Mouse (Mus musculus) hindbrain, embryonic 15.5 days (tissue): ENCODE measurements around the gene Leo1. TPM values are rescaled to one million over a fixed set of nuclear protein-coding genes. Genes with fewer than 3 reads are reported as not detected.
A peak's percentile ranks its signal among the peaks of the same experiment; 100 is the strongest.
"Not testable (repeated sequence)": the region's sequence is repeated elsewhere in the genome, so short reads cannot be mapped to it uniquely, and the experiment has no call there.

Experiments
- ATAC-seq: fragments of 200-750 bp; cut with Nextera tagmentation; 2 replicates; pipeline ENCODE4 v1.8.0; 2017; ENCODE audit warnings: low read depth, moderate number of reproducible peaks, moderate TSS enrichment; ENCODE audit not compliant: low FRiP score
- H3K27ac ChIP-seq: fragments of 300-500 bp; sonication (generic); replicated peaks from 2 replicates; pipeline ENCODE4 v1.5.1; 2015; ENCODE audit warnings: mild to moderate bottlenecking, inconsistent platforms
- H3K27me3 ChIP-seq: fragments of 300-500 bp; sonication (generic); 2 replicates; pipeline ENCODE4 v1.6.1; 2015; ENCODE audit warnings: control low read depth, inconsistent platforms
- H3K36me3 ChIP-seq: fragments of 300-500 bp; sonication (generic); 2 replicates; pipeline ENCODE4 v1.6.1; 2015; ENCODE audit warnings: control low read depth, inconsistent platforms
- H3K4me1 ChIP-seq: fragments of 300-500 bp; sonication (generic); replicated peaks from 2 replicates; pipeline ENCODE4 v1.6.1; 2015; ENCODE audit warnings: control low read depth, inconsistent platforms
- H3K4me2 ChIP-seq: fragments of 300-500 bp; sonication (generic); 2 replicates; pipeline ENCODE4 v1.6.1; 2015; ENCODE audit warnings: moderate library complexity, mild to moderate bottlenecking, inconsistent platforms
- H3K4me3 ChIP-seq: fragments of 300-500 bp; sonication (generic); 2 replicates; pipeline ENCODE4 v1.5.1; 2015; ENCODE audit warnings: mild to moderate bottlenecking, inconsistent platforms
- H3K9ac ChIP-seq: fragments of 300-500 bp; sonication (generic); 2 replicates; pipeline ENCODE4 v1.6.1; 2015; ENCODE audit warnings: inconsistent platforms
- H3K9me3 ChIP-seq: fragments of 300-500 bp; sonication (generic); 2 replicates; pipeline ENCODE4 v1.6.1; 2016; ENCODE audit warnings: control low read depth, inconsistent platforms
- WGBS: fragments of 180-500 bp; shearing (Covaris S2); methylation state at CpG from one replicate; pipeline ENCODE4 v1.1.7; 2015; 5-methylcytosine and 5-hydroxymethylcytosine counted together
- polyA plus RNA-seq: library from polyadenylated mRNA; unstranded; fragments of >200 nt; fragmentation: Nextera tagmentation; extraction: Ambion mirVana; gene quantifications from 2 replicates; pipeline ENCODE4 v1.2.1, GENCODE M21; 2015

Leo1 gene
- polyA plus RNA-seq, 1 experiment from 2014 or later = 46.4 TPM

DNA sequence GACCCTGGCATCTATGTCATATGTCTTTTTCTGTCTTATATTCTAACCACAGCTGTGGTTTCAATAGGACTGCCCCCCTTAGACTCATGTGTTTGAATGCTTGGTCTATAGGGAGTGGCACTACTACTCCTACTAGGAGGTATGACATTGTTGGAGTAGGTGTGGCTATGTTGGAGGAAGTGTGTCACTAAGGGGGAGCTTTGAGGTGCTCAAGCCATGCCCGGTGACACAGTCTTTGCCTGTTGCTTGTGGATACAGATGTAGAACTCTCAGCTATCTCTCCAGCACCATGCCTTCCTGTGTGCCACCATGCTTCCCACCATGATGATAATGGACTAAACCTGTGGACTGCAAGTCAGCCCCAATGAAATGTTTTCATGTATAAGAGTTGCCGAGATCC is 12.3 kb upstream of the Leo1 start:
- Histone ChIP-seq H3K4me3 (no peak overlapping the region), H3K36me3 (no peaks in the 10 kb centered on the region), H3K4me1 (no peaks in the 10 kb centered on the region), H3K9me3 (no peaks in the 10 kb centered on the region), H3K4me2 (no peak overlapping the region), H3K9ac (no peak overlapping the region), H3K27ac (no peak overlapping the region), H3K27me3 (no peaks in the 10 kb centered on the region)
- no peak for ATAC-seq
- 92% methylated on average over 2 of the region's 2 CpGs for WGBS

GRCm38 (mm10) chr9:75429657-75430056 is 11.7 kb upstream of the Leo1 start:
- no peak for ATAC-seq
- WGBS = 88% methylated on average over 1 of the region's 1 CpGs
- no peaks in the 10 kb centered on the region for H3K36me3 ChIP-seq
- no peak overlapping the region for H3K27ac ChIP-seq
- H3K9ac ChIP-seq = no peak overlapping the region
- H3K4me1 ChIP-seq = no peaks in the 10 kb centered on the region
- no peak overlapping the region for H3K4me3 ChIP-seq
- H3K9me3 ChIP-seq = no peaks in the 10 kb centered on the region
- H3K4me2 ChIP-seq = no peak overlapping the region
- no peaks in the 10 kb centered on the region for H3K27me3 ChIP-seq

GRCm38 (mm10) chr9:75430822-75431621 is 10.3 kb upstream of the Leo1 start:
- no peak for ATAC-seq

GRCm38 (mm10) chr9:75432694-75433093 is 8.6 kb upstream of the Leo1 start:
- H3K4me2 ChIP-seq = no peak overlapping the region
- ATAC-seq = no peak
- H3K9me3 ChIP-seq = no peaks in the 10 kb centered on the region
- no peaks in the 10 kb centered on the region for H3K27me3 ChIP-seq
- no peaks in the 10 kb centered on the region for H3K4me1 ChIP-seq
- no peak overlapping the region for H3K9ac ChIP-seq
- no peak overlapping the region for H3K27ac ChIP-seq
- 52% methylated on average over 3 of the region's 3 CpGs for WGBS
- no peak overlapping the region for H3K4me3 ChIP-seq
- no peaks in the 10 kb centered on the region for H3K36me3 ChIP-seq

More at GRCm38 (mm10) chr9:75430822-75431621, 10.3 kb upstream of the Leo1 start:
- 79% methylated on average over 16 of the region's 16 CpGs for WGBS
- Histone ChIP-seq H3K4me2 (no peak overlapping the region), H3K36me3 (no peaks in the 10 kb centered on the region), H3K27me3 (no peaks in the 10 kb centered on the region), H3K9me3 (no peaks in the 10 kb centered on the region), H3K4me1 (no peaks in the 10 kb centered on the region), H3K27ac (no peak overlapping the region), H3K4me3 (no peak overlapping the region), H3K9ac (no peak overlapping the region)

GRCm38 (mm10) chr9:75434172-75434793 is 7.0 kb upstream of the Leo1 start:
- H3K27me3 ChIP-seq = no peaks in the 10 kb centered on the region
- H3K27ac ChIP-seq = no peak overlapping the region
- no peaks in the 10 kb centered on the region for H3K4me1 ChIP-seq
- H3K4me2 ChIP-seq = no peak overlapping the region
- H3K9ac ChIP-seq = no peak overlapping the region
- H3K36me3 ChIP-seq = no peaks in the 10 kb centered on the region
- no peak for ATAC-seq
- no peak overlapping the region for H3K4me3 ChIP-seq
- H3K9me3 ChIP-seq = no peaks in the 10 kb centered on the region
- WGBS = 39% methylated on average over 7 of the region's 7 CpGs

DNA sequence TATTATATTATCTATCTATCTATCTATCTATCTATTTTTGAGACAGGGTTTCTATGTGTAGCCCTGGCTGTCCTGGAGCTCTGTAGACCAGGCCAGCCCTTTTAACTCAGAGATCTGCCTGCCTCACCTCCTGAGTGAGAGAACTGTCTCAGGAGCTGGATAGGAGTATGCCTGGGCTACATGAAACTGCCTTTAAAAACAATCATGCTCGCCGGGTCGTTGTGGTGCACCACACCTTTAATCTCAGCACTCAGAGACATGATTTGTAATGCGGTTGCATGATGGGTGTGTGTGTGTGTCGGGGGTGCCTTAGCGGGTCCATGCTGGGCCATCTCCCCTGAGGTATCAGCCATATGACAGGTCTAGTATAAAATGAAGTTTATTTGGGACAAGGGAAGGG is 6.5 kb upstream of the Leo1 start:
- H3K4me3 ChIP-seq = no peak overlapping the region
- no peaks in the 10 kb centered on the region for H3K27me3 ChIP-seq
- H3K36me3 ChIP-seq = no peaks in the 10 kb centered on the region
- H3K4me2 ChIP-seq = no peak overlapping the region
- no peaks in the 10 kb centered on the region for H3K4me1 ChIP-seq
- H3K9ac ChIP-seq = no peak overlapping the region
- 80% methylated on average over 6 of the region's 6 CpGs for WGBS
- no peak overlapping the region for H3K27ac ChIP-seq
- H3K9me3 ChIP-seq = no peaks in the 10 kb centered on the region
- no peak for ATAC-seq

- 83% methylated on average over 4 of the region's 4 CpGs for WGBS
- ATAC-seq = no peak
- no peaks in the 10 kb centered on the region for H3K36me3 ChIP-seq
Measured at GRCm38 (mm10) chr9:75435291-75435690, 6.0 kb upstream of the Leo1 start.

DNA sequence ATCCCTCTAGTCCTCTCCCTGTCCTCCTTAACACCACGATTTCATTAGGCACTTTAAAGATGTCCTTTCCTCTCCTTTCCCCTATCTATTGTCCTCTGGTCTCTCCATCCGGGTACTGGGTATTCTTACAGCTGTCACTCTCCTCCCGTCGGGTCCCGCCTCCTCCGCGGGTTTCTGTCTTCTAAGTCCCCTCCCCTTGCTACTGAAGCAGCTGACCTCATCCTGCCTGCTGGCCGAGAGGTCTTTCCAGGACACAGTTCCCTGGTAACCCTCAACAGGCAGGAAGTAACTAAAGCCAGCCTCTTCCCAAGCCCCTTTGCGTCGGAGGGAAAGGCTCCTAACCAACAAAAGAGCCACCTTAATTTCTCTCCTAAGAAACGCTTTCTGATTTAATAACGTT is 5.4 kb upstream of the Leo1 start:
- Histone ChIP-seq H3K9ac (no peak overlapping the region), H3K4me2 (peak overlapping the region; percentile 17), H3K36me3 (no peaks in the 10 kb centered on the region), H3K9me3 (no peaks in the 10 kb centered on the region), H3K4me3 (no peak overlapping the region), H3K4me1 (no peaks in the 10 kb centered on the region), H3K27ac (no peak overlapping the region), H3K27me3 (no peaks in the 10 kb centered on the region)
- WGBS = 5% methylated on average over 12 of the region's 12 CpGs
- ATAC-seq = 0 out of 2 replicates have a peak, but pooled peaks have one; percentile 49

More at GRCm38 (mm10) chr9:75435291-75435690, 6.0 kb upstream of the Leo1 start:
- no peaks in the 10 kb centered on the region for H3K27me3 ChIP-seq
- H3K9ac ChIP-seq = no peak overlapping the region
- no peaks in the 10 kb centered on the region for H3K9me3 ChIP-seq
- H3K4me3 ChIP-seq = no peak overlapping the region
- no peaks in the 10 kb centered on the region for H3K4me1 ChIP-seq
- no peak overlapping the region for H3K4me2 ChIP-seq
- no peak overlapping the region for H3K27ac ChIP-seq

GRCm38 (mm10) chr9:75437653-75438385 is 3.5 kb upstream of the Leo1 start:
- Histone ChIP-seq H3K9me3 (no peaks in the 10 kb centered on the region), H3K27ac (no peak overlapping the region), H3K9ac (no peak overlapping the region), H3K4me1 (peaks cover 9% of the 10 kb centered on the region), H3K27me3 (no peaks in the 10 kb centered on the region), H3K4me2 (no peak overlapping the region), H3K36me3 (no peaks in the 10 kb centered on the region), H3K4me3 (no peak overlapping the region)
- WGBS = 32% methylated on average over 6 of the region's 6 CpGs
- no peak for ATAC-seq

DNA sequence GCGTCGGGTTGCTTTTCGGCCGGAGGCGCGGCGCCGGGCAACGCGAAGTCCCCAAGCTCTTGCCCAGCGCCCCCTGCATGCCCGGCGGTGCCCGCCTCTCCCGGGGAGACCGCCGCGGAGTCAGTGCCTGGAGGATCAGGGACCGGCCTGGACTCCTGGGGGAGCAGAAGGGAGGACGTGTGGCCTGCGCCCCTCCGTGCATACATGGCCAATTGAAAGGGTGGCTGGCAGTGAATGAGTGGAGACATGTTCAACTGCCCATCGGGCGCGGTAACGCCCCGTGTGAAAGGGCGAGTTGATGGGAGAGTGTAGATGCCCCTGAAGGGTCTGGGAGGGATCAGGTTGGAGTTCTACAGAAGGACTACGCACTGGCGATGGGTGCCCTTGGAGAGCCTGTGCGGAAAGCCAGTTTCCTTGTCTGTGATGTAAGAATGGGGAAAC is 387 bp downstream of the Leo1 start:
- no peaks in the 10 kb centered on the region for H3K9me3 ChIP-seq
- H3K36me3 ChIP-seq = peaks cover 16% of the 10 kb centered on the region
- peak overlapping the region; percentile 93 for H3K27ac ChIP-seq
- H3K4me1 ChIP-seq = peaks cover 17% of the 10 kb centered on the region
- WGBS = 0% methylated on average over 31 of the region's 31 CpGs
- H3K4me3 ChIP-seq = peak overlapping the region; percentile 96
- peak; percentile 89 for ATAC-seq
- H3K4me2 ChIP-seq = peak overlapping the region; percentile 74
- peak overlapping the region; percentile 96 for H3K9ac ChIP-seq
- H3K27me3 ChIP-seq = no peaks in the 10 kb centered on the region

GRCm38 (mm10) chr9:75444981-75445380 is 3.7 kb downstream of the Leo1 start:
- Histone ChIP-seq H3K4me2 (no peak overlapping the region), H3K9ac (no peak overlapping the region), H3K4me3 (no peak overlapping the region), H3K36me3 (peaks cover 48% of the 10 kb centered on the region), H3K27ac (no peak overlapping the region), H3K9me3 (no peaks in the 10 kb centered on the region), H3K27me3 (no peaks in the 10 kb centered on the region), H3K4me1 (peaks cover 17% of the 10 kb centered on the region)
- ATAC-seq = no peak
- 92% methylated on average over 15 of the region's 15 CpGs for WGBS

GRCm38 (mm10) chr9:75446574-75446973 is 5.2 kb downstream of the Leo1 start:
- not testable (repeated sequence) for H3K9ac ChIP-seq, H3K4me3 ChIP-seq, H3K4me2 ChIP-seq, H3K27ac ChIP-seq, H3K9me3 ChIP-seq, ATAC-seq, H3K27me3 ChIP-seq
- H3K4me1 ChIP-seq = peaks cover 17% of the 10 kb centered on the region
- WGBS = 87% methylated on average over 10 of the region's 10 CpGs
- peaks cover 57% of the 10 kb centered on the region for H3K36me3 ChIP-seq
